Mouse (Mus musculus): ENCODE results near the gene Kansl1.

The Kansl1 gene

GRCm38 (mm10) chr11:104309377-104310225 is 159.1 kb downstream of the Kansl1 start:
- no peak for DNase-seq (ENCODE audit: low spot score)

GRCm38 (mm10) chr11:104307136-104307535 is 161.5 kb downstream of the Kansl1 start:
- DNase-seq (ENCODE audit: low spot score), result no peak

- DNase-seq (ENCODE audit: low spot score), result no peak
Measured at GRCm38 (mm10) chr11:104306483-104306882, 162.2 kb downstream of the Kansl1 start.

- DNase-seq (ENCODE audit: low spot score), result no peak
Measured at GRCm38 (mm10) chr11:104305711-104306110, 162.9 kb downstream of the Kansl1 start.

GRCm38 (mm10) chr11:104303088-104303960 is 165.3 kb downstream of the Kansl1 start:
- DNase-seq (ENCODE audit: low spot score), result no peak

- no peak for DNase-seq (ENCODE audit: low spot score)
Measured at GRCm38 (mm10) chr11:104302628-104303027, 166.0 kb downstream of the Kansl1 start.

GRCm38 (mm10) chr11:104297671-104298070 is 171.0 kb downstream of the Kansl1 start:
- no peak for DNase-seq (ENCODE audit: low spot score)

- no peak for DNase-seq (ENCODE audit: low spot score)
Measured at GRCm38 (mm10) chr11:104295656-104296055, 173.0 kb downstream of the Kansl1 start.

GRCm38 (mm10) chr11:104295145-104295544 is 173.5 kb downstream of the Kansl1 start:
- no peak for DNase-seq (ENCODE audit: low spot score)

- no peak for DNase-seq (ENCODE audit: low spot score)
Measured at GRCm38 (mm10) chr11:104293241-104293640, 175.4 kb downstream of the Kansl1 start.

- DNase-seq (ENCODE audit: low spot score), result no peak
Measured at GRCm38 (mm10) chr11:104292443-104293220, 176.0 kb downstream of the Kansl1 start.

- DNase-seq (ENCODE audit: low spot score), result peak; percentile 22
Measured at GRCm38 (mm10) chr11:104289199-104290031, 179.2 kb downstream of the Kansl1 start.

- no peak for DNase-seq (ENCODE audit: low spot score)
Measured at GRCm38 (mm10) chr11:104288835-104289198, 179.8 kb downstream of the Kansl1 start.

- no peak for DNase-seq (ENCODE audit: low spot score)
Measured at GRCm38 (mm10) chr11:104287113-104287512, 181.5 kb downstream of the Kansl1 start.

Data from ovary, adult 18-20 months (tissue).